Mouse (Mus musculus): Measurements from ENCODE around the gene Slc44a4.
"Not testable (repeated sequence)": the region's sequence is repeated elsewhere in the genome, so short reads cannot be mapped to it uniquely, and the experiment has no call there.

Slc44a4 gene

DNA sequence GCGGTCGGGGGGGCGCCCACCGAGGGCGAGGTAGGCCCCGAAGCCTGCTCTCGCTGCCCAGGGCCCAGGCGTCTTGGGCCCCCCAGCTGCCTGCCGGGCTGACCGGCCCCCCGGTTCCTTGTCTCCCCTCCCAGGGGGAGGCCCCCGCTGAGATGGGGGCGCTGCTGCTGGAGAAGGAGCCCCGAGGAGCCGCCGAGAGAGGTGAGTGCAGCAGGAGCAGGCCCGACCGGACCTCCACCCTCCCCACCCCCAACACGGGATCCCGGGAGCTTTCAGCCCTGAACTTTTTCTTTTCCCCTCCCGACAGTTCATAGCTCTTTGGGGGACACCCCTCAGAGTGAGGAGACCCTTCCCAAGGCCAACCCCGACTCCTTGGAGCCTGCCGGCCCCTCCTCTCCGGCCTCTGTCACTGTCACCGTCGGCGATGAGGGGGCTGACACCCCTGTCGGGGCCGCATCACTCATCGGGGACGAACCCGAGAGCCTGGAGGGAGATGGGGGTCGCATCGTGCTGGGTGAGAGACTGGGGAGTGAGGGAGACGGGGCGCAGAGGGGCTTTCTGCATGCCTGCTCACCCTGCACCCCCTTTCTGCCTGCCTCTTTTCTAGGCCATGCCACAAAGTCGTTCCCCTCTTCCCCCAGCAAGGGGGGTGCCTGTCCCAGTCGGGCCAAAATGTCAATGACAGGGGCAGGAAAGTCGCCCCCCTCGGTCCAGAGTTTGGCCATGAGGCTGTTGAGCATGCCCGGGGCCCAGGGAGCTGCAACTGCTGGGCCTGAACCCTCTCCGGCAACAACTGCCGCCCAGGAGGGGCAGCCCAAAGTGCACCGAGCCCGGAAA, 15.0 kb upstream of the Slc44a4 start:
- DNase-seq = peak; percentile 50

DNA sequence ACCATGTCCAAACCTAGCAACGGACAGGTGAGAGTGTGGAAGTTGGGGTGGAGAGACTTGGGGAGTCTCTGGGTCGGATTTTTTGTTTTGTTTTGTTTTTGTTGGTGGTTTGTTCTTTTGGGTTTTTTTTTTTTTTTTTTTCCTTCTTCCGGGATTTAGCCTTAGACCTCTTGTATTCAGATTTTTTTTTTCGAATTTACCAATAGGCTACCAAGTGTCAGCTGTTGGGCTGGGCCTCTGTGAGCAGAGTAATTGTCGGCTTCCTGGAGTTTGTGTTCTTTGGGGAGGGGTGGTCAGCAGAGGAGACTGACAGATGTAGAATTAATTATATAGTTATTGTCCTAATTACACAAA, 14.4 kb upstream of the Slc44a4 start:
- DNase-seq = peak; percentile 58

DNA sequence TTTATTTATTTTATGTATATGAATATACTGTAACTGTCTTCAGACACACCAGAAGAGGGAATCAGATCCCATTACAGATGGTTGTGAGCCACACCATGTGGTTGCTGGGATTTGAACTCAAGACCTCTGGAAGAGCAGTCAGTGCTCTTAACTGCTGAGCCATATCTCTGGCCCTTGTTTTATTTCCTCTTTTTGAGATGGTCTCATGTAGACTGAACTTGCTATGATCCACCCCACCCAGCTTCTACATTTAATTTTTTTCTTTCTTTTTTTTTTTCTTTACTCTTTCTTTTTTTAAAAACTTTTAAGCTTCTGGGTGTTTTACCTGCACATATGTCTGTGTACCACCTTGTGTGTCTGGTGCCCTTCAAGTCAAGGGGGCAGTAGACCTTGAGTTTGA, 13.4 kb upstream of the Slc44a4 start:
- not testable (repeated sequence) for DNase-seq

DNA sequence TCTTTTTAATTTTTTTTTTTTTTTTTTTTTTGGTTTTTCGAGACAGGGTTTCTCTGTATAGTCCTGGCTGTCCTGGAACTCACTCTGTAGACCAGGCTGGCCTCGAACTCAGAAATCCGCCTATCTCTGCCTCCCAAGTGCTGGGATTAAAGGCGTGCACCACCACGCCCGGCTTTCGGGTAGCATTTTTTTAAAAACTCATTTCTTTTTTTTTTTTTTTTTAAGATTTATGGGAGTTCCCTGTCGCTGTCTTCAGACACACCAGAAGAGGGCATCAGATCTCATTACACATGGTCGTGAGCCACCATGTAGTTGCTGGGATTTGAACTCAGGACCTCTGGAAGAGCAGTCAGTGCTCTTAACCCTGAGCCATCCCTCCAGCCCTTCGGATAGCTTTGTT, 12.3 kb upstream of the Slc44a4 start:
- DNase-seq = not testable (repeated sequence)

DNA sequence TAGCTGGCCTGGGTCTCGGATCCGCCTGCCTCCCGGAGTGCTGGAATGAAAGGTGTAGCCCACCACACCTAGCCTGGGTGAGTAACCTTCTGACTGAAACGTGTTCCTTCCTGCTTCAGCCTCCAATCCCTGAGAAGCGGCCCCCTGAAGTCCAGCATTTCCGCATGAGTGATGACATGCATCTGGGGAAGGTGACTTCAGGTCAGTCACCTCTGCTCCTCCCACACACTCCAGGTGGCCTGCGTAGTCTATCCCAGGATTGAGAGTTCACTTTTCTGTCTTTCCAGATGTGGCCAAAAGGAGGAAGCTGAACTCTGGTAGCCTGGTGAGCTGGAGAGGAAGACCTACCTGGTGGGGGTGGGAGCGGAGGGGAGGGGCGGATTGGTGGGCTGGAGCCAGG, 11.4 kb upstream of the Slc44a4 start:
- no peak for DNase-seq

DNA sequence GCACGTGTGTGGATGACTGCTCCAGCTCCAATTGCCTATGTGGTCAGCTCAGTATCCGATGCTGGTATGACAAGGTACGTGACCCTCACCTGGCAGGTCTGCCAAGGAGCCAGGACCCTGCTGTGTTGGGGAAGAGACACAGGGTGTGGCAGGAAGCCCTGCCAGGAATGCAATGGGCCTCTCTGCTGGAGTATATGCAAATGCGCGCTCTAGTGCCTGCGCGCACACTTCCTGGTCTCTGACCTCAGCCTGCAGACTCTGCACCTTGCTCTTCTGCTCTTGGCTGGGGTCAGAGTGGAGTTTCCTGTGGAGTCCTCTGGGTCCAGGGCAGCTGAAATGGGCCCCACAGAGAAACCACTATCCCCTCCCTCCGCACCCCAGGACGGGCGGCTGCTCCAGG, 3.3 kb upstream of the Slc44a4 start:
- DNase-seq = no peak

DNA sequence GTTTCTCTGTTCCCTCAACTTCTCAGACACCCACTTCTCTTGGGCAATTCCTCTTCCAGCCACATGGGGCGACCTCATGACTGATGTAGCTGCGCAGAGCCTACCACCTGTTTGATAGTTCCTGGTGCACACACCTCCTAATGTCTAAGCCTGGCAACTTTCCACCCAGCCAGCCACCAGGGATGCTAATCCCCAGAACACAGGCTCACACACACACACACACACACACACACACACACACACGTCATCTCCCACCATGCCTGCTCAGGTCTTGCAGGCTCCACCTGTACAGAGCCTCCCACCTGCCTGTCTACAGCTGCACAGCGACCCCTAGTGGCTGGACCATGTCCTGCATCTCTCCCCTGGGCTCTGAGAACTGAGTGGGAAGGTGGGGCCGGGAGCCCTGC, 2.3 kb upstream of the Slc44a4 start:
- peak; percentile 87 for DNase-seq

DNA sequence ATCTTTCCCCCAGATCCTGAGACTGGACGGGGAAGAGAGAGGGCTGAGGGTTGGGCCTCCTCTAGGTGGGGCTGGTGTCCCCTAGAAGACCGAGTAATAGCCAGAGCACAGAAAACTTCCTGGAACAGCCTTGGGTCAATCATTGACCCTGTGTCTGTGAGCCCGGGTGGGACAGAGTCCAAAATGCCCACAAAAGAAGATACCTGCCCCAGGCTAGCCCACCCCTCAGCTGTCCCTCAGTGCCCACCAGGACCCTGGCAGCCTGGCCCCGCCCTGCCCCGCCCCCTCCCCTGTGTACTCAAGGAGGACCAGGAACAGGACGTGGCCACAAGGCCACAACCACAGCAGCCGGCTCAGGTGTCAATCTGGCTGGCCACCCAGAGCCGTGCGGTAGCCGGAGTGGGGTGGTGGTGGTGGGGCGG, 1.2 kb downstream of the Slc44a4 start:
- DNase-seq = peak; percentile 67

DNA sequence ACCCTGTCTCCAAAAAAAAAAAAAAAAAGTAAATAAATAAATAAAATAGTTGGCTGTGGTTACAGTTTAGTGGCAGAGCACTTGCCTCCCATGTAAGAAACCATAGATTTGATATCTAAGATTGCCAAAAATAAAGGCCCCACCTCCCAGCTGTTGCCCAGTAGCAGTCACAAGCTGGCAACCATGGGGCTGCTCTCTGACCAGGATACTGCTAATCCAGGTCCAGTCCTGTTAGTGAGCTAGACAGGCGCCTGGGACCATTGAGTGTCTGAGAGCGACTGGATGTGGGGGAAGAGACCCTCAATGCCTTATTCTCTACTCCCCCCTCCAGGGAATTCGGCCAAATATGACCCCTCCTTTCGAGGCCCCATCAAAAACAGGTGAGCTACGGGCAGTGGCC, 2.0 kb downstream of the Slc44a4 start:
- DNase-seq = no peak

DNA sequence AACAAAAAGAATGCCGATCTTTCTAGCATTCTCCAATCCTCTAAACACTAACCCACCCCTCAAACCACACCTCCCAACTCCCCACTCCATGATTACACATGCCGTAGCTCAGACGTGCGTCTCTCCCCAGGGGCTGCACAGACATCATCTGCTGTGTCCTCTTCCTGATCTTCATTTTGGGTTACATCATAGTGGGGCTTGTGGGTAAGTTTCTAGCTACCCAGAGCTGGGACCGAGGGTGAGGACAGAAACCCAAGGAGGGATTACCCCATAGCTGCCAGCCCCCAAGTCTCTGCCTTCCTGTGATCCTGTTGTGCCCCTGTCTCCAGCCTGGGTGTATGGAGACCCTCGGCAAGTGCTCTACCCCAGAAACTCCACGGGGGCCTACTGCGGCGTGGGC, 2.9 kb downstream of the Slc44a4 start:
- DNase-seq = no peak

DNA sequence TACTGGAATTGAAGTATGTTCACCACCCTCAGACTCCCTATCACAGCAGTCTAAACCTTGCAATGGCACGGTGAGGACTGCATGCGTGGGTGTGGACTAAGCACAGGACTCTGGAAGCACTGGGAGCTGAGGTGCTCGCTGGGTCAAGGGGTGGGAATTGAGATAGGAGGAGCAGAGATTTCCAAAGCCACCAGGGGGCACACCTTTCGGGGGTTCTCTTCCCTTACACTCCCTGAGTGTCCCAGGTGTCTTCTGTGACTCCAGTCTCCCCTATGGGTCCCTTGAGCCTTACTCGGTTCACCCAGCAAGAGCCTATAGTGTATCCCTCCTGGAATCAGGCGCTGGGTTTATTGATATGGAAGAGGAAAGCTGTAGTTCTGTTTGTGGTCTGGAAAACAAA, 8.7 kb downstream of the Slc44a4 start:
- no peak for DNase-seq

DNA sequence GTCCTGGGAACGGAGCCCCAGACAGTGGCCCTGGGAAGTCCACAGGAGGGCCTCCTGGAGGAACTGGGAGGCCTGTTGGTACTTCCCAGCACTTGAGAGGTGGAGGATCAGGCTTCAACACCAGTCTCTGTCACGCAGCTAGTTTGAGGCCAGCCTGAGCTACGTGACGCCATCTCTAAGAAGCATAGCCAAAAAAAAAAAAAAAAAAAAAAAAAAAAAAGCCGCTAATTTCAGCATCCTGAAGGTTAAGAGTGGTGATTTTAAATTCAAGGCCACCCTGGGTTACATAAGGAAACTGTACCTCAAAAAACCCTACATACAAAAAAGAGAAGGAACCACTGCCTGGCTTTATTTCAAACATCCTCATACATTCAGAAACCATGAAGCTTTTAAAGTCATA, 10.0 kb downstream of the Slc44a4 start:
- no peak for DNase-seq

DNA sequence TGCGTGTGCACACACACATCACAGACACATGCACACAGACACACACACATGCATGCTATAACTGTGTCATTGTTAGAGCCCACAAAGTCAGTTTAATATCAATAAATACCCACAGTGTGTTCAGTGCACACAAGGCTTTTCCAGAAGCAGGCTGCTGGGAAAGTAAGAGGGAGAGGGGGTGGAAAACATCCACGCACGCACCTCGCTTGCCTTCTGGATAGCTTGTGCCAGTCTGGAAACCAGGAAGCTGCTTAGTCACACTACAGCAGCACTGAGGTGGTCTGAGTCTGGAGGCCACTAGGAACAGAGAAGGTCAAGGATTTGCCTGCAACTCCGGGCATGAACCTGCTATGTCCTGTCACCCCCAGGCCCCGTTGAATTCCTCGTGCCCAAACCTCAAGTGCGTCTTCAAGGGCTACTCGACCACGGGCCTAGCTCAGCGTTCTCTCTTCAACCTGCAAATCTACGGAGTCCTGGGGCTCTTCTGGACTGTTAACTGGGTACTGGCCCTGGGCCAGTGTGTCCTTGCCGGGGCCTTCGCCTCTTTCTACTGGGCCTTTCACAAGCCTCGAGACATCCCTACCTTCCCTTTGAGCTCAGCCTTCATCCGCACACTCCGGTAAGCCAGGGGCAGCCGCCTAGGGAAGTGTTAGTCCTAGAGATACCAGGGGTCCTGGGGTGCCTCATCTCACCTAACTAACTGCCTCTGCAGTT, 13.2 kb downstream of the Slc44a4 start:
- DNase-seq = peak; percentile 43

DNA sequence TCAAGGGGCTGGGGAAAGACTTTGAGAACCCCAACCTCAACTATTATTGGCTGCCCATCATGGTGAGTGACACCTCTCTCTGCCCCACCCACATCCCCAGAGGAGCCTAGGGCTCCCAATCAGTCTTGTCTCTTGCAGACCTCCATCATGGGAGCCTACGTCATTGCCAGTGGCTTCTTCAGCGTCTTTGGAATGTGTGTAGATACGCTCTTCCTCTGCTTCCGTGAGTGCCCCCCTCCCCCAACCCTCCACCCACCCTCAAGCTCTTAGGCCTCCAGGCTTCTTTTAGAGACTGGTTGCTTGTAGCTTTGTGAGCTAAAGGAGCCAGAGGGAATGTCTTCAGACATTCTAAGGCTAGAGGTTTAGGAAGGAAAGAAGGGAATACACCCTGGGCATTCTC, 14.6 kb downstream of the Slc44a4 start:
- DNase-seq = no peak

DNA sequence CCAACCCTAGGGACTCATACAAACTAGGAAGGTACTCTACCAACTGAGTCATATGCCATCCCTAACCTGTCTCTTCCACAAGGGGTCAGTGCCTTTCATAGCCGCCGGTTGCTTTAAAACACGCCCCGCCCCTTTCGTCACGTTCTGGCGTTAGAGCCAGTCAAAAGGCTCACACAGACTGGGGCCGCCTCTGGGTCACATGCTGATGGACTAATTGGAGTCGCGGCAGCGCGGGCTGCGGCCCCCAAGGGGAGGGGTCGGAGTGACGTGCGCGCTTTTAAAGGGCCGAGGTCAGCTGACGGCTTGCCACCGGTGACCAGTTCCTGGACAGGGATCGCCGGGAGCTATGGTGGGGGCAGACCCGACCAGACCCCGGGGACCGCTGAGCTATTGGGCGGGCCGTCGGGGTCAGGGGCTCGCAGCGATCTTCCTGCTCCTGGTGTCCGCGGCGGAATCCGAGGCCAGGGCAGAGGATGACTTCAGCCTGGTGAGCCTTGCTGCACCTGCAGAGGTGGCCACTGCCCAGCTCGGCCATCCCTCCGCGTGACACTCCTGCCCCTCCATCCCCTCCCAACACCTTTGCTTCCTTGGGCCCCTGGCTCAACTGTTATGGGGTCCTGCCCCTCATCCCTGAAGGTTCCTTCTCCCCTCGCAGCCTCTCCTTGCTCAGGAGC, 16.9 kb downstream of the Slc44a4 start, which contains the start of gene Neu1:
TSS of gene Neu1 (plus strand) at position 193 of the 674 bp plus-strand sequence.
- DNase-seq = peak; percentile 99

DNA sequence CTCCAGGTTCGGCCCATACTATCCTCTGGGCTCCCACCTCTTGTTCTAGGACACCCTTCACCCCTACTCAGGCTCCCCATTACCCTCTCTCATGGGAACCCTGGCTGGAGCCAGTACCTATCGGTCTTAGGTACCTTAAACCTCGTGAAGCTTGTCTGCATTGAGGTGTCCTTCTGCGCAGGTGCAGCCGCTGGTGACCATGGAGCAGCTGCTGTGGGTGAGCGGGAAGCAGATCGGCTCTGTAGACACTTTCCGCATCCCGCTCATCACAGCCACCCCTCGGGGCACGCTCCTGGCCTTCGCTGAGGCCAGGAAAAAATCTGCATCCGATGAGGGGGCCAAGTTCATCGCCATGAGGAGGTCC, 17.5 kb downstream of the Slc44a4 start:
- no peak for DNase-seq

DNA sequence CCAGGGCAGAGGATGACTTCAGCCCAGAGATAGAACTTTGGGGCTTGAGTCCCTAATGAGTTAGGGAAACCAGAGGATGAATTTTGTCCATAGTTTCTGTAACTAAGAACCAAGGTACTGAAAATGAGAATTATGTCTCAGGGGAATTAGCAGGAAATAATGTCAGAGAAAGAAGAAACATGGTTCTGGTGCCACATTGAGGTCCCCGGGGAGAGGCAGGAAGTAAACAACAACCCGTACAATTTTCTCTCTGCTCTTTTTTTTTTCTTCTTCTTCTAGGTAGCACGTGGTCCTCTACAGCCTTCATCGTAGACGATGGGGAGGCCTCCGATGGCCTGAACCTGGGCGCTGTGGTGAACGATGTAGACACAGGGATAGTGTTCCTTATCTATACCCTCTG, 18.0 kb downstream of the Slc44a4 start:
- no peak for DNase-seq

DNA sequence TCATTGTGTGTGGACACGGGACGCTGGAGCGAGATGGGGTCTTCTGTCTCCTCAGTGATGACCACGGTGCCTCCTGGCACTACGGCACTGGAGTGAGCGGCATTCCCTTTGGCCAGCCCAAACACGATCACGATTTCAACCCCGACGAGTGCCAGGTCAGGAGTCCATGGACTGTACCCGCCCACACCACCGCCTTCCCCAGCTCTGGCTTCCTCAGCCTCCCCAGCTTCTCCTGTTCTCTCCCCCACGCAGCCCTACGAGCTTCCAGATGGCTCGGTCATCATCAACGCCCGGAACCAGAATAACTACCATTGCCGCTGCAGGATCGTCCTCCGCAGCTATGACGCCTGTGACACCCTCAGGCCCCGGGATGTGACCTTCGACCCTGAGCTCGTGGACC, 19.8 kb downstream of the Slc44a4 start:
- no peak for DNase-seq

DNA sequence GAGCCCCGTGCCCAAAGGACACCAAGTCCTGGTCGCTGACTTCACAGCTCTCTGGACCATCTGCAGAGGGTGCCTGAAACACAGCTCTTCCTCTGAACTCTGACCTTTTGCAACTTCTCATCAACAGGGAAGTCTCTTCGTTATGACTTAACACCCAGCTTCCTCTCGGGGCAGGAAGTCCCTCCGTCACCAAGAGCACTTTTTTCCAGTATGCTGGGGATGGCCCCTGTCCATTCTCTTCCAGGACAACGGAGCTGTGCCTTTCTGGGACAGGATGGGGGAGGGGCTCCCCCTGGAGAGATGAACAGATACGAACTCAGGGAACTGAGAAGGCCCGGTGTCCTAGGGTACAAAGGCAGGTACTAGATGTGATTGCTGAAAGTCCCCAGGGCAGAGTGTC, 20.6 kb downstream of the Slc44a4 start:
- no peak for DNase-seq

DNA sequence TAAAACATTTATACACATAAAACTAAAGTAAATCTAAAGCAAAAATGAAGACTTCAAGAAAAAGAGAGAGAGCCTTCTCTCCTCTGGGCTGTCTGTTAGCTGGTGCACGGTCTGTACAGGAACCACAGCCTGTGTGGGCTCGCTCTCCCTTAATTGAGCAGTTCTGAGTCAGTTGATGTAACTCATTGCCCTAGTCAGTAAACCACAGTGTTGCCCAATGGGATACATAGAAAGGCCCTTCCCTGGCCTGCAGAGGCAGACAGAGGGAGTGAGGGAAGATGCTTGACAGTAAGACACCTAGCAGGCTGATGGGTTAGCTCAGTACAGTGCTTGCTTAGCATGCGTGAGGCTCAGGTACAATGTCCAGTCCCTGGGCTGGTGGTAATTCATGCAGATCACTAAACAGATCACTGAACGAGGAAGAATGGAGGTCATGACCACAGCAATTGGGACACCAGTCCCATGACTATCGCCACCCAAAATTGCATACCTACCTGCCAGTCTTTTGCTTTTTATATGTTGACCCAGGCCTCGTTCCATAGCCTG, 23.8 kb downstream of the Slc44a4 start:
- no peak for DNase-seq

DNA sequence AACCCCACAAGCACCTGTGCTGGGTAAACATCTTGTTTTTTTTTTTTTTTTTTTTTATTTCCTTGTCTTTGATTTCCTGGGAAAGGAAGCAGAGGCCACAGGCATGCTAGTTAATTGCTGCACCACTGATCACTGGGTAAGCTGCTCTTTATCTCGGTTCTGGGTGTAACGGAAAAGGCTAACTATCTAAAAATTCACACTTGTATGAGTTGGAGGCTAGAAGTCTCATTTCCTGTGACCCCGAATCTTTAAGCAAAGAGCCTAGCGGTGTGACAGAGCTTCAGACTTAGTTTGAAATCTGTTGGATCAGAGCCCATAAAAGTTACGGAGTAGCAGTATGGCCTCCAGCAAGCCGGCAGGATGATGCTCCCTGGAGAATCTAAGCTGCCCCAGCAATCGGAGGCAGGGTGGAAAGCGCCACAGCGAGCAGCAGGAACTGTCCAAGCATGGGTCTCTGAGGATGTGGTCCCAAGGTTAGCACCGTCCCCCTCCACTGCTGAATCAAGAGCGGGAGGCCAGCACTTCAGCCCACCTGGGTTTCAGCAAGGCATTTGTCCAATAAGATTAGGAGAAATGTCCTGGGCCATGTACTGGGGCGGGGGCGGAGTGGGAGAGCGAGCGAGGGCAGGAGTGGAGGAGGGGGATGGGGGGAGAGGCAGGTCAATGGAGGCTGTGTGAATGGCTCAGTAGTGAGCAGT, 27.2 kb downstream of the Slc44a4 start:
- no peak for DNase-seq

DNA sequence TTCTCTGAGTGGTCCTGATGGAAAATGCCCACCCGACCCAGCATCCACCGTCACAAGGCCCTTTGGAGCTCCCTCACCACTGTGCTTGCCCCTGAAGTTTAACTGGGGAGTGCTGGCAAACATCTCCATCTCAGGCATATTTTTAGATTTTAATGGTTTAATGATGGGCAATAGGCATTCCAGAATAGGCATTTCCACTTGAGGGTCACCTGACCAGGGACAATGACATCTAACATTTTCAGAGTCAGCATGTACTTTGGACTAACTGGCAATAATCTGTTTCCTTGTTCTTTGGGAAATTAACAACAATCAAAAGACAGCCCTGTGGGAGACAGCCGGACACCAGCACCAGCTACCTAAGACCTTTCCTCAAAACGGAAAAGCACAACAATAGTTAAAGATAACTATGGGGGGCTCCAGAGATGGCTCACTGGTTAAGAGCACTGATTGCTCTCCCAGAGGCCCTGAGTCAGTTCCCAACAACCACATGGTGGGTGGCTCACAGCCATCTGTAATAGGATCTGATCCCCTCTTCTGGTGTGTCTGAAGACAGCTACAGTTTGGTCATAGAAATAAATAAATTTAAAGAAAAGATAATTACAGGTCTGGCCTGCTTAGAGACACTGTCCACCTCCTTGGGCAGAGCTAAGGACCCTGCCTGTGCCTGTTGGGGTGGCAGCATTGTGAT, 29.0 kb downstream of the Slc44a4 start:
- DNase-seq = no peak
